Mouse (Mus musculus) erythroid progenitor cell, adult 5-6 weeks (primary cell): ENCODE data around the gene Cacna1s. TPM values are rescaled to one million over a fixed set of nuclear protein-coding genes. Genes with fewer than 3 reads are reported as not detected.

Experiments
- ATAC-seq: replicated peaks from 2 replicates; pipeline ENCODE4 v1.8.0; 2016; ENCODE audit warnings: moderate number of reproducible peaks, mild to moderate bottlenecking, moderate TSS enrichment, inconsistent platforms; ENCODE audit not compliant: poor library complexity, low FRiP score, severe bottlenecking
- total RNA-seq, 2 experiments: library from RNA; stranded (forward) in 1 of 2; stranded (reverse) in 1 of 2; fragments of 150-400 nt in 1 of 2; fragments of 186-747, 209-891 nt in 1 of 2; gene quantifications; 2 replicates each; pipeline versions ENCODE4 v1.2.3 to v1.2.4; 2015 to 2017; ENCODE audit warnings: low replicate concordance in 2 of 2

Cacna1s gene
- total RNA-seq, 2 experiments from 2014 or later, result not detected

DNA sequence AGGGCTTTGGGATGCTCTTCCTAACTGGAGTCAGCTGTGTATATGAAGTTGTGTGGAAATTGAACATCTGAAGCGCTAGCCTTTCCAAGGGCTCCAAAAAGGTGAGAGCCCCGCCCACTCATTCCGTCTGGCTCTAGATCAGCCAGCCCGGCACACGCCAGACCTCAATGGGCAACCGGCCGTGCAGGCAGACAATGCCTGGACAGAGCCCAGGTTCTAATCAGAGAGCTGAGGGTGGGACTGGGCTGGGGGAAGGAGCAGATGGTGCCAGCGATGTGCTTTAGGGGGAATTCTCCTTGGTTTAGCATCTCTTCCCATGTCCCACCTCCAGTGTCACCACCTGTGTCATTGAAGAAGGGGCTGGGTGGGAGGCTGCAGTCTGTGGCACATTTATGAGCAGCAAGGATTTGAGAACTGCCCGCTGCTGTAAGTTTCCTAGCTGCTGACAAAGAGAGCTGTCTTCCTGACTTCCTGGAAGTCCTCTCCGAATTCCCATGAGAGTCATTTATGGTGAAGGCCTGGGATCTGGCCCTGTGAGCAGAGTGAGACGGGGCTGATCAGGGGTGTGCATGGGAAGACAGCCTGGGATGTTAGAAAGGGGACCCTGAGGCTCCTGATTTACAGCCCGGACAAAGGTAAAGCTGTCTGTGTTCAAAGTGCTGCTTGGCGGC is 81.2 kb downstream of the Cacna1s start:
- no peak for ATAC-seq

DNA sequence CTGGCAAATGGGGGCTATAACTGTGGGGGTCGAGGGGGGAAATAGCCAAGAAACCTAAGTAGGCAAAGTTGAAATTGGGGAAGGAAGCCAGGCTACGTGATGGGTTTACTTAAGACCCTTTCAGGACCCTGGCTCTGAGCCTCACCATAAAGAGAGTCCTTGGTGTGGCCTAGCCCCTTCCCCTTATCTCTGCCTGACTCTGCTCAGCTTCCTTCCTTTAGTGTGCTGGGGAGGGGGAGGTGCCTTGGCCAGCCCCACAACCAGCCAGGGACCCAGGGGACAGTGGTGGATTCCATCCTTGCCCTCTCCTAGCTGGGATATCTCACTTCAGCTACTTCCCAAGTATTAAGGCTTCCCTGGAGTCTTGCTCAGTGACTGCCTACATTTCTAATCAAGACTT is 82.0 kb downstream of the Cacna1s start:
- ATAC-seq, result no peak

DNA sequence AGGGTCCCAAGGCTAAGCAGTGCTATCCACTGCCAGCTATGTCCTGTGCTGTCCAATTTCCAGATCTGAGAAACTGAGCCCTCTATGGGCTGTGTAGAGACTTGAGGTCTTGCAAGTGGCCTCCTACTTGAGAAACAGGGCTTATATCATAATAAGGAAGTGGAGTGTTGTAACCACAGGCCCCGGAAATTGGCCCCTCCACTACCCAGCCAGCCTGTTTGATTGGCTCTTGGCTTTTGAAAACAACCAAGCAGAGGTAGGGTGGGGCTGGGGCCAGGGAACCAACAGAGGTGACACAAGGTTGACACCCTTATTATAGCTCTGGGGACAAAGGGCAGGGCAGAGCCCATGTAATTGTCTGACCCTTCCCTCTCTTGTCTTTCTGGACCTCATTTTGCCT is 82.5 kb downstream of the Cacna1s start:
- no peak for ATAC-seq

DNA sequence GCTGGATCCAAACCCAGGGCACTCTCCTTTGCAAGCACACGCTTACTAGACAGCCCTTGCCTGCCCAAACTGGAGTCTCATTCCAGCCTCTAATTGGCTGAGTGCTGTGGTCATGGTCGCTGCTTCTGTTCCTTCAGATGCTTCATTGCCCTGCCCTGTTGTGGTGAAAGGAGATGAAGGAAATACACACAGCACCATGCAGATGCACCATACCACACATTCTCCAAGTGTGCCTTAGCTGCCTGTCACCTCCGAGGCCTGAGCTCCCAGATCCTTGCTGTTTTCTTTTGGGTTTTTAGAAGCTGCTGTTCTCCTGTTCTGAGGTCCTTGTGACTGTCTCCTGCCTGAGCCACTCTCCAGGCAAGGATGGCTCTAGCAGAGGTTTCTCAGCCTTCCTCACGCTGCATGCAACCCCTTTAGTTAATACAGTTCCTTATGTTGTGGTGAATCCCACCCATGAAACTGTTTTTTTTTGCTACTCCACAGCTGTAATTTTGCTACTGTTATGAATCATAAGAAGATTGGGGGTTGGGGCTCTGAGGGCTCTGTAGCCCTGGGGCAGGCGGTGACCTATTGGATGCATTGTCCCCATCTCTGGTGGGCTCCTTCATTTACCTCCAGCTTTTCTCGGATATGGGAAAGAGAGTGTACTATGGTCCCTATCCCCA is 83.4 kb downstream of the Cacna1s start:
- no peak for ATAC-seq

DNA sequence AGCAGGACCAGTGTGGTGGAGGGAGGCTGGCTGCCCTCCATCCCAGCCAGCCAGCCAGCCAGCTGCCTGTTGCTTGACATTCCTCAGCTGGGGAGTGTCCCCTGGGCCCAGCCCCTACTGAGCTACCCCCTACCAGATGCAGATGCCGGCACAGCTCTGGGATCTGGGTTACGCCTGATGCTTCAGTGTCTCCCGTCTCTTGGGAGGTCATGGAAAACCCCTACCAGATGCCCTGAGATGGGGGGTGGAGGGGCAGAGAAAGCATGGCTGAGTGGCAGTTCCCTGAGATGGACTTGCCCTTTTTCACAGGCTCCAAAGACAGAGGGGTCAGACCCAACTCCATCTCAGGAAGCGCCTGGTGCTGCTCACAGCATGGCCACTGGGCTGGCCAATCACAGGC is 84.0 kb downstream of the Cacna1s start:
- no peak for ATAC-seq

DNA sequence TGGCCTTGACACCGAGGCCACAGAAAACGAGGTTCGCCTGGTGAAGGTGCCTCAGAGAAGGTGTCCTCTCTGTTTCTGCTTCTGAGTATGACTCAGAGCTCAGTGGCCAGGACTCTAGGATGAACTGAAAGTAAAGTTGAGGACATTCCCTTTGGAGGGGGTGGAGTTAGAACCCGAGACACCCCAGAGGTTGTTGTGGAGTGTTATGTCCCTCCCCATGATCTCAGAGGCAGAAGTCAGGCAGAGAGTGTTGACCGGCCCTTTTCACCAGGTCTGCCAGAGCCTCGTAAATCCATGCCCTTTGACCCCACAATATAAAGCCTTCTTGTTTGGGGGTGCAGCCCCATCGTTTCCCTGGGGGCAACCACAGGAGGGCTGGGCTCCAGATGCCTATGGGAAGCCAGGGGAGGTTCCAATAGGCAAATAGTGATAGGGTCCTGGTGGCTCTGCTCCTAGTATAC is 84.6 kb downstream of the Cacna1s start:
- ATAC-seq, result no peak

DNA sequence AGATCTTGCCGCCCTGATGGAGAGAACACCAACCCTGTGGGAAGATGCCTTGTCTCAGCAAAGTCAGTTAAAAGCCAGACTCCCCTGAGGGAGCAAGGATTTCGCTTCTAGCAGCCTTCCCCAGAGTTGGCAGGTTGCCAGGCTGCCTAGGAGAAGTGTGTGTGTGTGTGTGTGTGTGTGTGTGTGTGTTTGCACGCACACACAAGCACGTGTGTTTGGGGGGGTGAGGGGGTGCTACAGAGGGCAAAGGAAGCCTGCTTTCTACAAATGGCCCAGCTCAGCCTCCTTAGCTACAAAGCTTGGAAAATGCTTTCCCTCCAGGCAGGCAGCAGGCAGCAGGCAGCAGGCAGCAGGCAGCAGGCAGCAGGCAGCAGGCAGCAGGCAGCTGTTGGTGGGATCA is 85.0 kb downstream of the Cacna1s start:
- ATAC-seq, result no peak

DNA sequence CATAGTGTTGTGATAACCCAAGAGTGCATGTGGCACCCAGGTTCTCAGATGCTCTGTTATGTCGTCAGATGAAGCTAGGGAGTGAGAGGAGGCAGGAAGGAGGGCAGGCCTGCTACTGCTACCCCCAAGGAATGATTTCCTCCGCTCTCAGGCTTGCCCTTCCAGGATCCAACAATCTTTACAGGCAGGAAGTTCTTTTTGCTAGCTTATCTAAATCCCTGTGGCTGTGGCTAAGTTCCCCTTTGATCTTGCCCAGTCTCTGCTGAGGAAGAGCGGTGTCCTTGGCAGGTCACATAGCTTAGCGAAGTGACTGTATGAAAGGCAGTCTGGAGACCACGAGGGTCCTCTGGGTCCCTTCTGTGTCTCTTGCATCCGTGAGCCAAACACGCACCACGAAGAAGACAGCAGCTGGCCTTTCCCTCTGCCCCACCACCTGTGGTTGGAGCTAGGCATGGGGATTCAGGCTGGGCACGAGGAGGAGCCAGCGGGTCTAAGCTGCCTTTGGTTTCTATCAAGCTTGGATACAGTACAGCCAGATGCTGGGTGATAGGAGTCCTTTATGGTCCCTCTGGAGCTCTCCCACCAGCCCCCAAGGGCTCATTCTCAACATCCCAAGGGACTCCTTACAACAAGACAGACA is 85.8 kb downstream of the Cacna1s start:
- no peak for ATAC-seq

DNA sequence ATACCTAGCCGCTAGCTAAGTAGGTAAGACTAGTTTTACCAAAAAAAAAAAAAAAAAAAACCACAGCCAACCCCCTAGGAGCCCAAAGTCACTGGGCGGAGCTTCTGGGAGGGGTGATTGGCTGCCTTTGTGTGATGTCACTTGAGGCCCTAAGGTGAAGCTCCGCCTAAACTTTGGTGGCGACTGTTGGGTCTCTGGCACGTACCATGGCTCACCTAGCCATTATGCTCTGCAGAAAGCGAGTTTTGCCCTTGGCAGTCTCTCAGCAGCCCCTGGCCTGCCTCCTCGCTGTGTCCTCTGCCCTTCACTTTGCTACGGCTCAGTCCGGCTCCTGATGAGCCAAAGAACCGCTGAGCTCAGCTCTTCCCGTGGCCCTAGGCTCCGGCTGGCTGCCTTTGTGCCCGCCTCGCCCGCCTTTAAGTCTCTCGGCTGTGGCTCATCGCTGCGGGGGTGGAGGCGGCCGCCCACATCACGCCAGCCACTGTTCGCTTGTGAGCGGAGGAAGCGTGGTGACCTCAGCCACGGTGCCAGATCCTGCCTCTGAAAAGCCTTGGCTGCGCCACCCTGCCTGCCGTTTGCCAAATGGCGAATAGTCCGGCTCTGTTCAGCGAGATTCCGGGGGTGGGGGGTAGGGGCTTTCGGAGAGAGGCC is 87.6 kb downstream of the Cacna1s start:
- peak; percentile 93 for ATAC-seq

DNA sequence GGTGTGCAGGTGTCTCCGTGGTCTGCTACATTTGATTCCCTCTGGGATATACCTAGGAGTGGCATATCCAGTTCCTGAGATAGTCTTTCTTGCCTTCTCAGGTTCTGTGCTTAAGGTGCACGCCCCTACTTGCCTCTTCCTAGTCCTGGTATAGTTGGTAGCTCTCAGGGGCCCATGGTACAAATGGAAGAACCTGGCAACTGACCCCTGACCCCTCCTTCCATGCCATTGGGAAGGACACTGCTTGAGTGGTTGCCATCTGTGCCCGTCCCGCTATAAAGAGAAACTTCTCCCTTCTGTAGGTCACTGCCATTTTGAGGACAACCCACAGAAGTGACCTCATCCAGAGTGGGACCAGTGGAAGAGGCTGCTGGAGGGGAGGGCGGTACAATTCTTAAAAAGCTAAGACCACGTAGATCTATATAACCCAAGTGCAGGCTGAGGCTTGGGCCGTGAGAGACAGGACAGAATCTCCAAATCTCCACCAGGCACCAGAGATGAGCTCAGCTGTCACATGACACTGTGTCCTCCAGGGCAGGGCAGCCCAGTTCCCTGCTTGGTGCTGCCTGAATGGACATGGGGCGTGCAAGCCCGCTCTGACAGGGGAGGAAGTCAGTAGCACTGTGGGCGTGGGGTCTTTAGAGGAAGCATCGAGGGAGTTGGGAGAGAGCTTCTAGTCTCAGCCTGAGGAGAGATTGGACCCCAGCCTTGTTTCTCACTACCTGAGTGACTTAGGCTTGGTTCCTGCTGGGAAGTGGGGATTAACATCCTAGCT is 88.8 kb downstream of the Cacna1s start:
- no peak for ATAC-seq

DNA sequence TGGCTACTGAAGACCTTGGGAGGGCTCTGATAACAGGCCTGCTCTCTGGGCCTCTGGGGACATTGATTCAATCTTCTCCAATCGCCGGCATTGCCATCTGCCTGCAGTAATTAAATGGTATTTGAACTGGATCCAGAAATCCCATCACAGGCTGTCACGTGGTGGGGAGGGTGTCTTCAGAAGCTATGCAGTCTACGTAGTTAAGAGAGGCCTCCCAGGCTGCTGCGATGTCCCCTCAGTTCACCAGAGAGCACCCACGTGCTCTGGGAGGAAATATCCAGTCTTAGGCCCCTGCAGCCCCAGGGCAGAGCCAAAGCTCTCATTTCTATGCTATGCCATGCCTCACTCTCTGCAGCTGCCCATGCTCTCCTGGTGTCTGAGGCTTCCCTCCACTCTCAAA is 89.8 kb downstream of the Cacna1s start:
- ATAC-seq, result no peak

DNA sequence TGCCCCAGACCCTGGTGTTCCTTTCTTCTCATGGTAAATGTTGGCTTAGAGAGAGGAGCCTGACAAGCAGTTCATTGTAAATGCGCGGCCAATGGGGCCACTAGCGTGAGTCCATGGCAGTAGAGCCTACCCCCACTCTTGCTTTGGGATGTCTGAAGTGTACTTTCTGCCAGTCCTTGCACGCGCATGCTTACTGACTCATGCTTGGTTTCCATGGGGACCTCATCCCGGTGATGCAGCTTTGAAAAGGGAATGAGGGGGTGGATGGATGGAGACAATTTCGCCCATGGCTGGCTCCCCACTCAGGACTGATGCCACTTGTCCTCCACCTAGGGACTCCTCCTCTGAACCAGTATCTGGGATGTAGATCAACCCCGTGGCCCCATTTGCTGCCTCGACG is 91.0 kb downstream of the Cacna1s start:
- no peak for ATAC-seq

DNA sequence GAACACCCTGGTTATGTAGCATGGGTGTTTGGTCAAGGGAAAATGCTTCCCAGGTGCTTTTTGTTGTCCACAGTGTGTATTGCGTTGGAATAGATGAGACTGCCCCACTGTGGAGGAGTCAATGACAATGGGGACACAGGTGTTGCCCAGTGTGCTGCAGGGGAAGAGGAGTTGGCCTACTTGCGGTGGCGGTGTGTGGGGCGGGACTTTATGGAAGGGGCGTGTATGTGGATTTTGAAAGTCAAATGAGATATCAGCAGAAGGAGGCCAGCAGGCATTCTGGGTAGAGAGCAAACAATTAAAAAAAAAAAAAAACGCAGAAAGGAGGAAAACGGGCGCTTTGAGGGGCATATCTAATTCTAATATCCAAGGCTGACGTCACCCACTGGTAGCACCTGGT is 97.2 kb downstream of the Cacna1s start:
- no peak for ATAC-seq

DNA sequence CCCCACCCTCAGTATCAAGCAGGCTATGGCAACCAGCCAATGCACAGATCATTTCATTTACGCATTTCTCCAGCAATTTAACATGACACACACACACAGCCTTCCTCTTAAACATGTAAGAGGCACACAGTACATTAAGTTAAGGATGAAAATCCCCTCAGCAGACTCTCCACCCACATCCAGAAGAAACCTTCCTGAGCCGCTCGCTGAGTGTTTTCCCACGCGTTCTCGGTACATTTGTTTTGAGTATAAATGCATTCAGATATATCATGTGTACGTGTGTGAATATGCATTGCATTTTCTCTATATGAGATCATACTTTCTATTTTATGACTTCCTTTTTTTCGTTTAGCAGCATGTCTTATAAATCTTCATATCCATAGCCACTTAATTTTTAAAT is 98.8 kb downstream of the Cacna1s start:
- no peak for ATAC-seq

DNA sequence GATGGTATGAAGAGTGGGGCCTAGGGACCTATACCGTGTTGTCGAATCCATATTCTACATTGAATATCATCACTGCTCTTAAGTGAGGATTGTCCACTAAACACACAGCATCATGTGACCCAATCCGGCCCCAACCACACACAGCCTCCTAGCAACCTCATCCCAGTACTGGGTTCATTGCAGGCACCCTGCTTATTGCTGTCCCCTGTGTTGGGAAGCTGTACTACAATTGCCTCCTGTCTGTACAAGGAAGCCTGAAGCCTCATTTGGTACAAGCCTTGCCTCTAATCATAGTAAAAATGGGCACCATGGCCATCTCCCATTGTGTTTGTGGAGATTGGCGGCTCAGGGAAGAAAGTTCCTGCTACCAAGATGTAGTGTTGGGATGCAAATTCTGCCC is 103.8 kb downstream of the Cacna1s start:
- ATAC-seq, result no peak

DNA sequence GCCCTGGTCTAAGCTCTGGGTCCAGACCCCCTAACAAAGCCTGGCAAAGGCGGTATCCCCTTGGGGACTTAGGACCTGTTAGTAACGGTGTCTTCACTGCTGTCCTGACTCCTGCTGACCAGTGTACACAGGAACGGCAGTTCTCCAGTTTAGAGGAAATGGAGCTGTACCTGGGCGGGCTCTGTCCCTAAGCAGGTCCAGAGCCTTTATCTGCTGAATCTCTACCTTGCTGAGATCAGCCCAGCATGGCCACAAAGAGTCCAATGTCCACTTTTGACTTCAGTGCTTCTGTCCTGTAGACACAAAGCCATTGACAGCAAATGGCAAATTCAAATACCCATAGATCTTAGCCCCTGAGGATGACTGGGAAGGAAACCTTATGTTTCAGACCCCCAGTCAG is 104.4 kb downstream of the Cacna1s start:
- ATAC-seq, result no peak

DNA sequence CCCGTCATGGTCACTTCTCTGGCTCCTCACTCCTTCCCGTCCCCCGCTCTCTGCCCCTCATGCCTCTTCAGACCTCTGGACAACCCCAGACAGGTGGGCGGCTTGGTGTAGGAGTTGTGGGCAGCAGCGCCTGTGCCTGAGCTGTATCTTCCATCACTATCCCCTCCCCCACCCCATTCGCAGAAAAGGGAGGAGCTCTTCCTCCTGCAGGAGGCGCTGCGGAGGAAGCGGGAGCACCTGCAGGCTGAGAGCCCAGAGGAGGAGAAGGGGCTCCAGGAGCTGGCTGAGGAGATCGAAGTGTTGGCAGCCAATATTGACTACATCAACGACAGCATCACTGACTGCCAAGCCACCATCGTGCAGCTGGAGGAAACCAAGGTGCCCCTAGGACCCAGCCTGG is 107.3 kb downstream of the Cacna1s start:
- no peak for ATAC-seq

DNA sequence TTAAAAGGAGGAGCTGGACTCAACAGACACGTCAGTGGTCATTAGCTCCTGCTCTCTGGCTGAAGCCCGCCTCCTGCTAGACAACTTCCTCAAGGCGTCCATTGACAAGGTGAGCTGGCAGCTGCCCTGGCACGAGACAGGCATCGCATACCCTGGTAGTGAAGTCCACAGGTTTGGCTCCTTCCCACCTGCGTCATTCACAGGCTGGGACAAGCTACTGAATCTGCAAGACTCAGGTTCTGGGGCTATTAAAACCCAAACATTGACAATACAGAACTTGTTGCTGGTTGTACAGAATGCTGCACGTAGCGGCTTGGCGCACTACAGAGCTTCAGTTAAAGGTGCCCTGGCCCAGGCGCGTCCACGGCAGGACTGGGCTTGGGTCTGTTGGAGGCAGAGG is 107.7 kb downstream of the Cacna1s start:
- no peak for ATAC-seq

DNA sequence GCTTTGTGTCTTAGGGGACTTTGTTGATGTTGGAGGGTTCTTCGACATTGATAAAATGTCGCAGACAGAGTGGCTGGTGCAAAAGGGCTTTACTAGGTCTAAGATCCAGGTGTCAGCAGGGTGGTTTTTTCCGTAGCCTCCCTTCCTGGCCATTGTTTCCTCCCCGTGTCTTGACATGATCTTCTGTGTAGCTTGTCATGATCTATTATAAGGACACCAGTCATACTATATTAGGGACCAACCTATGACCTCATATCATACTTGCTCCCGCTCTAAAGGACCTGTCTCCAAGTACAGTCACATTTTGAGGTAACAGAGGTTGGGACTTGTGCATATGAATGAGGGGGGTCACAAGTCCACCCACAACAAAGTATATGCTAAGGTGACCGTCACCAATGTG is 108.4 kb downstream of the Cacna1s start:
- no peak for ATAC-seq

DNA sequence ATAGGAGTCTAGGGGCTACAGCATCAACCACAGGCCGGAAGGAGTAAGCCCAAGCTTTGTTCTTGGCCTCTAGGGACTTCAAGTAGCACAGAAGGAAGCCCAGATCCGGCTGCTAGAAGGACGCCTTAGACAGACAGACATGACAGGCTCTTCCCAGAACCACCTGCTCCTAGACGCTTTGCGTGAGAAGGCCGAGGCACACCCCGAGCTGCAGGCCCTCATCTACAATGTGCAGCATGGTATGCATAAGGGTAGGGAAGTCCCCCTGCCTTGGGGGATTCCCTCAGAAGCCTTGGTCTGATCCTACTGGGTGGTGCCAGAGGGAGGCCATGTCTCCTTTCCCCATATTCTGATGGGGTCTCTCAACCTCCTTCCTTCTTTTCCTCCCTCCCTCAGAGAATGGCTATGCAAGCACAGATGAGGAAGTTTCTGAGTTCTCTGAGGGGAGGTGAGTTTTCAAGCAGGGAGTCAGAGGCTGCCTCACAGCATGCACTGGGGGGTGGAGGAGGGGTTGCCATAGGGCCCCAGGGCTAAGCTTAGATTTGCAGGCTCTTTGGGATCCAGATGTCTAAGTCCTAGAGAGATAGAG is 108.9 kb downstream of the Cacna1s start:
- no peak for ATAC-seq
